Mouse (Mus musculus) limb, embryonic 13.5 days (tissue): ENCODE data around the gene Adamtsl1. TPM values are rescaled to one million over a fixed set of nuclear protein-coding genes. Genes with fewer than 3 reads are reported as not detected.
A peak's percentile ranks its signal among the peaks of the same experiment; 100 is the strongest.

Experiments used
- ATAC-seq: fragments of 200-750 bp; cut with Nextera tagmentation; 2 replicates; pipeline ENCODE4 v1.8.0; 2017; ENCODE audit warnings: low read depth, moderate number of reproducible peaks, moderate TSS enrichment; ENCODE audit not compliant: low FRiP score
- H3K27ac ChIP-seq: fragments of 300-500 bp; sonication (generic); 2 replicates; pipeline ENCODE4 v1.5.1; 2015; ENCODE audit warnings: inconsistent platforms, mild to moderate bottlenecking, moderate library complexity
- H3K27me3 ChIP-seq: fragments of 300-500 bp; sonication (generic); 2 replicates; pipeline ENCODE4 v1.6.1; 2015; ENCODE audit warnings: mild to moderate bottlenecking, inconsistent platforms
- H3K36me3 ChIP-seq: fragments of 300-500 bp; sonication (generic); 2 replicates; pipeline ENCODE4 v1.6.1; 2015; ENCODE audit warnings: inconsistent platforms, mild to moderate bottlenecking, moderate library complexity
- H3K4me1 ChIP-seq: fragments of 300-500 bp; sonication (generic); 2 replicates; pipeline ENCODE4 v1.6.1; 2015; ENCODE audit warnings: inconsistent platforms
- H3K4me2 ChIP-seq: fragments of 300-500 bp; sonication (generic); replicated peaks from 2 replicates; pipeline ENCODE4 v1.6.1; 2015; ENCODE audit warnings: inconsistent platforms, mild to moderate bottlenecking, moderate library complexity
- H3K4me3 ChIP-seq: fragments of 300-500 bp; sonication (generic); 2 replicates; pipeline ENCODE4 v1.5.1; 2015; ENCODE audit warnings: moderate library complexity, mild to moderate bottlenecking, inconsistent platforms
- H3K9ac ChIP-seq: fragments of 300-500 bp; sonication (generic); 2 replicates; pipeline ENCODE4 v1.6.1; 2015; ENCODE audit warnings: mild to moderate bottlenecking, inconsistent platforms
- H3K9me3 ChIP-seq: fragments of 300-500 bp; sonication (generic); 2 replicates; pipeline ENCODE4 v1.6.1; 2016; ENCODE audit warnings: inconsistent platforms
- WGBS: fragments of 180-500 bp; shearing (Covaris S2); methylation state at CpG from one replicate; pipeline ENCODE4 v1.1.7; 2015; 5-methylcytosine and 5-hydroxymethylcytosine counted together
- polyA plus RNA-seq: library from polyadenylated mRNA; unstranded; fragments of >200 nt; fragmentation: Nextera tagmentation; extraction: Ambion mirVana; gene quantifications from 2 replicates; pipeline ENCODE4 v1.2.1, GENCODE M21; 2015

Adamtsl1 gene
- polyA plus RNA-seq, 1 experiment from 2014 or later, result 53.2 TPM

DNA sequence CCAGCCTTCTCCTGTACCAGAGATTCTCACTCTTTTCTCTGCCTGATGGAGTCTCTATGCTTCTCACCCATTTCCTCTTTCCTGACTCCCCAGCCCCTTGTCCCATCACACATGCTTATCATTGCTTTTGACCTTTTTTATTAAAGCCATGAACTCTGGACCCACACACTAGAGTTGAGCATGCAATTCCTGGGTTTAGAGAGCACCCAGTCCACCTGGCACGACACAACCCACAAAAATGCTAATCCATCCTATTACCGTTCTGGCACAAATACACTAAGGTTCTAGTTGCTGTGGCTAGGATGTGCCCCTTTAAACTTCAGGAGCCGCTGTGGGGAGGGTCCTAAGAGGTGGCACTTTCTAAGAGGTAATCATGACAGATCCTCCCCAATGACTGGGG, 921.7 kb downstream of the Adamtsl1 start:
- Histone ChIP-seq H3K27ac (no peak overlapping the region), H3K9me3 (no peaks in the 10 kb centered on the region), H3K27me3 (no peaks in the 10 kb centered on the region), H3K4me3 (no peak overlapping the region), H3K36me3 (no peaks in the 10 kb centered on the region), H3K4me1 (peaks cover 25% of the 10 kb centered on the region), H3K4me2 (no peak overlapping the region), H3K9ac (no peak overlapping the region)
- no peak for ATAC-seq
- 81% methylated on average over 3 of the region's 3 CpGs for WGBS

GRCm38 (mm10) chr4:86436336-86436735, 922.4 kb downstream of the Adamtsl1 start:
- 87% methylated on average over 3 of the region's 3 CpGs for WGBS
- Histone ChIP-seq H3K36me3 (no peaks in the 10 kb centered on the region), H3K4me3 (no peak overlapping the region), H3K4me1 (peaks cover 28% of the 10 kb centered on the region), H3K27me3 (no peaks in the 10 kb centered on the region), H3K9me3 (no peaks in the 10 kb centered on the region), H3K4me2 (no peak overlapping the region), H3K27ac (no peak overlapping the region), H3K9ac (no peak overlapping the region)
- no peak for ATAC-seq

- H3K36me3 ChIP-seq, result no peaks in the 10 kb centered on the region
- no peak for ATAC-seq
- WGBS, result 85% methylated on average over 3 of the region's 3 CpGs
- no peaks in the 10 kb centered on the region for H3K4me1 ChIP-seq
- no peak overlapping the region for H3K4me2 ChIP-seq
- H3K27me3 ChIP-seq, result no peaks in the 10 kb centered on the region
- H3K9ac ChIP-seq, result no peak overlapping the region
- no peaks in the 10 kb centered on the region for H3K9me3 ChIP-seq
- H3K27ac ChIP-seq, result no peak overlapping the region
- H3K4me3 ChIP-seq, result no peak overlapping the region
Measured at GRCm38 (mm10) chr4:86450468-86450867, 936.5 kb downstream of the Adamtsl1 start.

- Histone ChIP-seq H3K36me3 (no peaks in the 10 kb centered on the region), H3K4me3 (no peak overlapping the region), H3K27ac (no peak overlapping the region), H3K4me1 (peaks cover 14% of the 10 kb centered on the region), H3K27me3 (no peaks in the 10 kb centered on the region), H3K9me3 (no peaks in the 10 kb centered on the region), H3K4me2 (peak overlapping the region; percentile 28; the same call in 1 of the 2 replicates), H3K9ac (no peak overlapping the region)
- ATAC-seq, result no peak
- WGBS, result 19% methylated on average over 5 of the region's 5 CpGs
Measured at GRCm38 (mm10) chr4:86464808-86465207, 950.8 kb downstream of the Adamtsl1 start.
